ENCODE assay signal across 23 mouse cellular contexts in genomic region chr5:17454059-17454458, GRCm38 (mm10). TPM values are rescaled to one million over a fixed set of nuclear protein-coding genes. Genes with fewer than 3 reads are reported as not detected.
A peak's percentile ranks its signal among the peaks of the same experiment; 100 is the strongest.
DNase-seq lines count a peak whose midpoint lies in the region; ATAC-seq and TF ChIP-seq lines count a peak whose summit lies in the region.
"Had no signal": no experiment of that assay in that cellular context is flagged by ENCODE, and none has a peak within 500 bp of the region (broad histone marks: within the 10 kb centered on the region; RNA-seq: fewer than 3 reads in every experiment).

No protein-coding gene starts in this region.

- H3K9ac ChIP-seq in lung, postnatal 0 days (replicated peaks; ENCODE audit: low read depth): no peak overlapping the region

- no peak overlapping the region for H3K4me3 ChIP-seq in lung, postnatal 0 days (ENCODE audit: low read depth, low read length)

- no peak for TF ChIP-seq CTCF in lung, postnatal 0 days (IDR thresholded peaks at IDR 0.05)

- WGBS in lung, postnatal 0 days: 55% methylated on average over 5 of the region's 5 CpGs

- H3K27ac ChIP-seq in lung, postnatal 0 days (ENCODE audit: low read length): no peak overlapping the region

- no peaks in the 10 kb centered on the region for H3K9me3 ChIP-seq in lung, postnatal 0 days (ENCODE audit: low read length)
- H3K9me3 ChIP-seq: G1E had no signal

- no peaks in the 10 kb centered on the region for H3K27me3 ChIP-seq in lung, postnatal 0 days (replicated peaks; ENCODE audit: insufficient read depth, low read length)
- H3K27me3 ChIP-seq: CH12.LX, Patski had no signal

- peak; percentile 25 for DNase-seq in lung, postnatal 0 days (ENCODE audit: low spot score)
- no peak for DNase-seq in lung, postnatal 14 days
- DNase-seq in lung, postnatal 25 days (ENCODE audit: low spot score): peak; percentile 29
- no peak for DNase-seq in lung, adult 18-20 months
- peak; percentile 12 for DNase-seq in lung, postnatal 36 days
- DNase-seq in lung, postnatal 4 days: no peak
- DNase-seq: adrenal gland, adult 2 months; adrenal gland, adult 8-10 months; adrenal gland, postnatal 10 days; adrenal gland, postnatal 14 days; adrenal gland, postnatal 25 days; adrenal gland, postnatal 36 days; B cell, adult 2 months; cerebellum, adult 11 months; cerebellum, adult 11-12 months; cerebellum, adult 18-20 months had no signal

- H3K36me3 ChIP-seq in lung, postnatal 0 days (ENCODE audit: insufficient read depth, low read length): no peaks in the 10 kb centered on the region
- H3K36me3 ChIP-seq: G1E had no signal

- H3K4me2 ChIP-seq in lung, postnatal 0 days (replicated peaks; ENCODE audit: low read depth, low read length): no peak overlapping the region

- ATAC-seq in lung, postnatal 0 days: no peak
- ATAC-seq: activated CD4-positive, CD25-positive, alpha-beta regulatory T cell, adult 4 months; CD4-positive, CD25-positive, alpha-beta regulatory T cell, adult 4 months; Patski had no signal

- peak; percentile 94 for TF ChIP-seq EP300 in lung, postnatal 0 days (IDR thresholded peaks at IDR 0.05)

- no peaks in the 10 kb centered on the region for H3K4me1 ChIP-seq in lung, postnatal 0 days (ENCODE audit: insufficient read depth, low read depth, low read length)

RNA-seq across cellular contexts. Expression of gene Speer4f1, which starts 21.8 kb away (rescaled TPM):
- polyA plus RNA-seq in lung, postnatal 0 days (2015; fragmentation: Nextera tagmentation; extraction: Ambion mirVana): not detected in 2 replicates
- polyA plus RNA-seq: activated CD4-positive, CD25-positive, alpha-beta regulatory T cell, adult 4 months; adrenal gland, adult 2 months; brain, embryonic 14.5 days; C2C12; CD4-positive, CD25-positive, alpha-beta regulatory T cell, adult 4 months; G1E; Patski had no signal

Comparison
In these comparisons a context has a peak if more than half of its experiments do, and no peak if none do; other contexts are left out.
1. DNase-seq: peak in lung, postnatal 0 days (single experiment), lung, postnatal 25 days (single experiment) and lung, postnatal 36 days (single experiment); none in lung, postnatal 14 days (single experiment), lung, adult 18-20 months (0 of 2) and lung, postnatal 4 days (0 of 2).